Mouse (Mus musculus) ES-Bruce4 (cell line): ENCODE data around the gene Car11. TPM values are rescaled to one million over a fixed set of nuclear protein-coding genes. Genes with fewer than 3 reads are reported as not detected.
A peak's percentile ranks its signal among the peaks of the same experiment; 100 is the strongest.

Experiments used
- H3K27ac ChIP-seq: 2 replicates; pipeline ENCODE4 v1.5.1; 2012; ENCODE audit warnings: low read length, inconsistent platforms; ENCODE audit not compliant: insufficient read depth
- H3K27me3 ChIP-seq: 2 replicates; pipeline ENCODE4 v1.6.1; 2012; ENCODE audit warnings: mild to moderate bottlenecking, low read length, inconsistent platforms; ENCODE audit not compliant: control insufficient read depth, poor library complexity, insufficient read depth, severe bottlenecking
- H3K36me3 ChIP-seq: 2 replicates; pipeline ENCODE4 v1.6.1; 2012; ENCODE audit warnings: inconsistent platforms, mild to moderate bottlenecking, low read length, moderate library complexity; ENCODE audit not compliant: control insufficient read depth, poor library complexity, insufficient read depth, severe bottlenecking
- H3K4me1 ChIP-seq: one replicate; pipeline ENCODE4 v1.8.1; 2011; ENCODE audit warnings: low read length; ENCODE audit not compliant: control insufficient read depth, insufficient read depth
- H3K4me3 ChIP-seq: 2 replicates; pipeline ENCODE4 v1.5.1; 2011; ENCODE audit warnings: low read depth, mild to moderate bottlenecking, low read length
- H3K9ac ChIP-seq: 2 replicates; pipeline ENCODE4 v1.6.1; 2012; ENCODE audit warnings: low read depth, mild to moderate bottlenecking, inconsistent platforms; ENCODE audit not compliant: poor library complexity, severe bottlenecking
- H3K9me3 ChIP-seq: replicated peaks from 2 replicates; pipeline ENCODE4 v1.6.1; 2012; ENCODE audit warnings: mild to moderate bottlenecking, low read length, inconsistent platforms; ENCODE audit not compliant: control insufficient read depth, poor library complexity, insufficient read depth, severe bottlenecking
- CTCF ChIP-seq: IDR thresholded peaks from one replicate; pipeline ENCODE4 v1.8.1; 2011; ENCODE audit warnings: low read depth, low read length
- EP300 ChIP-seq: IDR thresholded peaks from 2 replicates; pipeline ENCODE4 v1.6.1; 2011; ENCODE audit warnings: low read depth, low read length; ENCODE audit not compliant: insufficient read depth
- POLR2A ChIP-seq: IDR thresholded peaks from one replicate; pipeline ENCODE4 v1.8.1; 2011; ENCODE audit warnings: low read length; ENCODE audit not compliant: insufficient read depth
- polyA plus RNA-seq: library from polyadenylated mRNA; stranded (reverse); fragments of >200 nt; gene quantifications from 2 replicates; pipeline ENCODE4 v1.2.4, GENCODE M21; 2011; ENCODE audit warnings: low read depth; ENCODE audit not compliant: missing spikeins, insufficient read depth, insufficient read length

The Car11 gene
- polyA plus RNA-seq, 1 experiment, result 6.0 TPM

DNA sequence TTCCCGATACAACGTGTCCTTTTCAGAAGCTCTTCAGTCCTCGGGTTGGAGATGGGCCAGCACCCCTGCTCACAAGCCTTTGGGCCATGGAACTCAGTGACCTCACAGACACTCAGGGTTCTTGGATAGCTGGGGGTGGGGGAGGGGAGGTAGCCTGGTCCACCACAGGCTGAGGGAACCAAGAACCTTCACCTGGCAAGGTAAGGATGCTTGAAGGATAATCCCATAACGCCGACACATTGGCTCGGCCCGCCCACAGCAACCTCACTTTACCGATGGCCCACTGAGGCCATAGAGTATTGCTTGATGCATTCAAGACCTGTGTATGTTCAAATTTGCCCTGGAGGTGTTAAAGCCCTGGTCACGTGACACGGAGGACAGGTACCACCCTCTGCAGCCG lies 26.1 kb downstream of the Car11 start, which contains the start of gene Spaca4:
Spaca4 (minus strand) TSS at position 101 of the 400 bp plus-strand sequence.
- H3K4me3 ChIP-seq, result no peak within 1 kb of the TSS
- H3K9me3 ChIP-seq, result no peaks in the 10 kb centered on the region
- no peak within 1 kb of the TSS for H3K9ac ChIP-seq
- no peaks in the 10 kb centered on the region for H3K27me3 ChIP-seq
- TF ChIP-seq CTCF (no peak), EP300 (no peak), POLR2A (no peak)
- H3K27ac ChIP-seq, result no peak within 1 kb of the TSS
- H3K4me1 ChIP-seq, result peaks cover 3% of the 10 kb centered on the region
- H3K36me3 ChIP-seq, result peaks cover 12% of the 10 kb centered on the region; the same call in 1 of the 2 replicates

DNA sequence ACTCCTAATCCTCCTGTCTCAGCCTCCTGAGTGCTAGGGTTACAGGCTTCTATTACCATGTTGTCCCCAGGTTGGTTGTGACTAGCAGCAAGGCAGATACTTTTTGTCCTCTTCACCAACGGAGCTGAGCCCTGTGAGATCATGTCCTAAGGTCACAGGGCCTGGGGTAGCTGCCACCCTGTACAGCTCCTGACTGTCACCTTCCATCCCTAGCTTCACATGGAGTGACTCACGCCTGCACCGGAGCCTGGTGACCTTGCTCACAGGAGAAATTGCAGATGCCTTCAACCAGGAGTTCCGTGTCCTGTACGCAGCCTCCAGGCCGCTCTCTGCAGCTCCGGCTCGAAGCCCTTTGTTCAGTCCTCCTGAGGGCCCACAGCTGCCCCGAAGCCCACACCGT lies 26.8 kb downstream of the Car11 start:
- Histone ChIP-seq H3K4me1 (peaks cover 3% of the 10 kb centered on the region), H3K36me3 (peaks cover 9% of the 10 kb centered on the region; the same call in 1 of the 2 replicates), H3K27me3 (no peaks in the 10 kb centered on the region), H3K27ac (no peak overlapping the region), H3K4me3 (no peak overlapping the region), H3K9ac (no peak overlapping the region), H3K9me3 (no peaks in the 10 kb centered on the region)
- TF ChIP-seq CTCF, result no peak
- TF ChIP-seq EP300, result no peak

DNA sequence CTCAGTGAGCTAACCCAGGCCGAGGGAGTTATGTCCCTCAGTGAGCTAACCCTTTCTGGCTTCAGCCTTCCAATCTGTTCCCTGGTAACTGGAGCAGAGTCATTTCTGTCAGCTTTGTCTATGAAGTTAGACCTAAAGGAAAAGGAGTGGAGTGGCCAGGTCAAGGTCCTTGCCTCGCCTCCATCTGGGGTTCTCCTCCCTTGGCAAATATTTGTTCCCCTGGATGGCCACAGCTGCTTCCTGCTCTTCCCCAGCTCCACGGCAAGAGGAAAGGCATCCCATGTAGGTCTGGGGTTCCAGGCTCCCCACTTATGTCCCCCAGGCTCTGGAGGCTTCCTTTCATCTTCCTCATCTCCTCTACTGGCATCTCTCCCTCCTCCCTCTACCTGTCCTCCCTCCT lies 28.0 kb downstream of the Car11 start:
- no peak overlapping the region for H3K9ac ChIP-seq
- H3K4me3 ChIP-seq, result no peak overlapping the region
- H3K27ac ChIP-seq, result no peak overlapping the region
- H3K9me3 ChIP-seq, result no peaks in the 10 kb centered on the region
- TF ChIP-seq CTCF (no peak), EP300 (no peak), POLR2A (no peak)
- peaks cover 4% of the 10 kb centered on the region; the same call in 1 of the 2 replicates for H3K36me3 ChIP-seq
- no peaks in the 10 kb centered on the region for H3K27me3 ChIP-seq
- peaks cover 3% of the 10 kb centered on the region for H3K4me1 ChIP-seq

DNA sequence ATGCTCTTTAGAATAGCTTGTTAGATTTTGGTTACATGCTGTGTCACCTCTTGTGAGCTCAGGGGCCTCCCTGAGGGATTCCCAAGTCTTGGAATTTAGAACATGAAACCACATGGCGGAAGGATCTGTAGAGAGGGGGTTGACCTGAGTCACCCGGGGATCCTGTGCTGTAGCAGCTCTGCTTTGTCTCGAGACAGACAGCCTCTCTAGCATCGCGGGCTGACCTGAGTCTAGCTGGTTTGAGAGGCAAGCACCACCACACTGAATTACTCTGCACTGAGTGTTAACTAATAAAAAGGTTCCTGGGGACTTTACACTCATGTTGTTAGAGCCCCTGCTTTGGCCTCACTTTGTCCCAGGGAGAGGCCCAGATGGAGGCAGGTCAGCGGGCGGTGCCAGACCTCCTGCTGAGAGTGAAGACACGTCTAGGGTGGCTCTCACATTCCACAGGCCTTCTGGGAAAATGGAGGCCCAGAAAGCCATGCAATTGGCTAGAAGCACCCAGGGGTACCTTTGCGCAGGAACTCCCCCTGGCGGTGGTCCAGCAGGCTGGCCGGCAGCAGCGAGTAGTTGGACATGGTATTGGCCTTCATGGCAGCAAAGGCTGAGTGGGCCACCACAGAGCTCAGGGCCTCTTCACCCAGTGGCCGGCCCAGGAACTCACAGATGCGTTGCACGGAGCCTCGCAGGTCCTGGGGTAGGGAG lies 31.2 kb downstream of the Car11 start:
- H3K27ac ChIP-seq, result no peak overlapping the region; the same call in 1 of the 2 replicates
- H3K9ac ChIP-seq, result no peak overlapping the region
- H3K36me3 ChIP-seq, result no peaks in the 10 kb centered on the region; the same call in 1 of the 2 replicates
- no peak overlapping the region for H3K4me3 ChIP-seq
- no peaks in the 10 kb centered on the region for H3K27me3 ChIP-seq
- TF ChIP-seq POLR2A (no peak), CTCF (peak; percentile 90)
- H3K9me3 ChIP-seq, result no peaks in the 10 kb centered on the region
- H3K4me1 ChIP-seq, result peaks cover 4% of the 10 kb centered on the region

DNA sequence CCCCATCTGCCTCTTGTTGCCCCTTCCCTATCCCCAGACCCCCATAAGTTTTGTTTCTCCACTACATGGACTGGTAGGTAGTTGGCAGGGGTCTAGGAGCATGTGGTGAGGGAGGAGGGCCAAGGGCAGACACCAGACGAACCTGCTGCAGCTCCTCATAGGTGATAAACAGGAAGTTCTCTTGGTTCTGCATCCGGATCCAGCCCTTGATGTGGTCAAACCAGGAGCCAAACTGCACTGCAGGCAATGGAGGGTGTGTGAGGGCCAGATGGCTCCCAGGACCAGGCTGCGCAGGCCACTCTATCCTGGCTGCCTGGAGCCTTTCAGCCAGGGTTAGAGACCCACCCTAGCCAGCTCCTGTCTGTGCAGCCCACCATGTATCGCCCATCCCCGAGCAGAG lies 33.8 kb downstream of the Car11 start:
- Histone ChIP-seq H3K9ac (no peak overlapping the region), H3K4me1 (peaks cover 4% of the 10 kb centered on the region), H3K9me3 (no peaks in the 10 kb centered on the region), H3K27ac (no peak overlapping the region), H3K27me3 (no peaks in the 10 kb centered on the region), H3K4me3 (no peak overlapping the region), H3K36me3 (no peaks in the 10 kb centered on the region)
- no peak for TF ChIP-seq EP300
- no peak for TF ChIP-seq CTCF
- no peak for TF ChIP-seq POLR2A

DNA sequence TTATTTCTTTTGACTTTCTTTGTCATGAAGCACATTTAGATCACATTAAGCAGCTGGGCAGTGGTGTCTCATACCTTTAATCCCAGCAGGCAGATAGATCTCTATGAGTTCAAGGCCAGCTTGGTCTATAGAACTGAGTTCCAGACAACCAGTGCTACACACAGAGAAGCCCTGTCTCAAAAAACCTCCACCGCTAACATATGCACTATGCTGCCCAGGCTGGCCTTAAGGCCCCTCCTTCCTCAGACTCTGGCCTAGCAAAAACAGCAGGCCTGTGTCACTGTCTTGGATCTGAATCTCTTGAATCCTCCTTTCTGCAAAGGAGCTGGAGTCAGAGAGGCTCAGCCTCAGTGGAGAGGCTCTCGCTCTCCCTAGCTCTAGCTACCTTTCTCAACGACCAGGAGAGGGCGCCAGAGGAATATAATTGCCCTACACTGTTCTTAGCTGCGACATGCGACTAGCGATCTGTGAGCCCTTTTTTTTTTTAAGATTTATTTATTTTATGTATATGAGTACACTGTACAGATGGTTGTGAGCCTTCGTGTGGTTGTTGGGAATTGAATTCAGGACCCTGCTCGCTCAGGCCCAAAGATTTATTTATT lies 39.6 kb downstream of the Car11 start:
- Histone ChIP-seq H3K4me1 (peaks cover 3% of the 10 kb centered on the region), H3K27ac (no peak overlapping the region), H3K9ac (no peak overlapping the region), H3K36me3 (no peaks in the 10 kb centered on the region), H3K27me3 (no peaks in the 10 kb centered on the region), H3K9me3 (no peaks in the 10 kb centered on the region), H3K4me3 (no peak overlapping the region)
- TF ChIP-seq EP300 (no peak), POLR2A (no peak), CTCF (peak; percentile 69)
